Mouse (Mus musculus) macrophage (primary cell): Measurements from ENCODE around the gene Erbb2. TPM values are rescaled to one million over a fixed set of nuclear protein-coding genes. Genes with fewer than 3 reads are reported as not detected.

ENCODE experiments used
- polyA plus RNA-seq: library from polyadenylated mRNA; stranded (reverse); fragments of 250-400 nt; gene quantifications from 3 replicates; pipeline ENCODE4 v1.2.4, GENCODE M21; 2018; ENCODE audit warnings: inconsistent platforms

The Erbb2 gene
- polyA plus RNA-seq, 1 experiment from 2014 or later = not detected

Other genes starting within 250 kb of the Erbb2 start
- 19.0 to 20.5 TPM (median 19.3 TPM) in 3 replicates for gene Med1, start 219.2 kb upstream of the Erbb2 start, polyA plus RNA-seq
- 15.1 to 22.0 TPM (median 19.2 TPM) in 3 replicates for gene Cdk12, start 209.4 kb upstream of the Erbb2 start, polyA plus RNA-seq
- gene Neurod2, start 82.8 kb upstream of the Erbb2 start, polyA plus RNA-seq = not detected in 3 replicates
- gene Ppp1r1b, start 64.1 kb upstream of the Erbb2 start, polyA plus RNA-seq = not detected in 3 replicates
- gene Stard3, start 54.1 kb upstream of the Erbb2 start, polyA plus RNA-seq = 39.6 to 84.6 TPM (median 53.0 TPM) in 3 replicates
- 0.16 TPM in 1 of 3 replicates, not detected in the others for gene Tcap, start 28.7 kb upstream of the Erbb2 start, polyA plus RNA-seq
- not detected in 3 replicates for gene Pnmt, start 26.0 kb upstream of the Erbb2 start, polyA plus RNA-seq
- gene Pgap3, start 12.0 kb upstream of the Erbb2 start, polyA plus RNA-seq = 2.8 to 4.2 TPM (median 2.9 TPM) in 3 replicates
- 48.5 to 121 TPM (median 108 TPM) in 3 replicates for gene Mien1, start 26.5 kb downstream of the Erbb2 start, polyA plus RNA-seq
- 0.06 TPM in 1 of 3 replicates, not detected in the others for gene Grb7, start 33.9 kb downstream of the Erbb2 start, polyA plus RNA-seq
- gene Ikzf3, start 133.6 kb downstream of the Erbb2 start, polyA plus RNA-seq = 0.09 to 0.85 TPM in 2 of 3 replicates, not detected in the other
- gene Zpbp2, start 138.6 kb downstream of the Erbb2 start, polyA plus RNA-seq = not detected in 3 replicates
- 12.4 to 23.2 TPM (median 22.9 TPM) in 3 replicates for gene Ormdl3, start 174.9 kb downstream of the Erbb2 start, polyA plus RNA-seq
- not detected in 3 replicates for gene Lrrc3c, start 185.8 kb downstream of the Erbb2 start, polyA plus RNA-seq
- 0.68 TPM in 1 of 3 replicates, not detected in the others for gene Gm12355, start 213.2 kb downstream of the Erbb2 start, polyA plus RNA-seq
- not detected in 3 replicates for gene Gsdma3, start 213.9 kb downstream of the Erbb2 start, polyA plus RNA-seq
- not detected in 3 replicates for gene Gsdma2, start 234.3 kb downstream of the Erbb2 start, polyA plus RNA-seq